Mouse (Mus musculus) MEL (cell line): ENCODE measurements at regions not wholly inside any gene's neighbourhood (a gene's known extent, or its start where the extent isn't known, plus 50 kb on each side); places are given as distances from the start of the nearest gene placed in this dataset.

Source experiments
- CTCF ChIP-seq, 3 experiments: IDR thresholded peaks in 2 of 3; conservative IDR thresholded peaks in 1 of 3; 2 replicates each; pipeline ENCODE4 v1.5.1; 2011 to 2012; ENCODE audit warnings: low read length in 3 of 3, low read depth in 2 of 3, mild to moderate bottlenecking in 2 of 3, improper control_type of control experiment in 1 of 3, inconsistent platforms in 1 of 3, mixed read lengths in 1 of 3, moderate library complexity in 1 of 3; ENCODE audit not compliant: control insufficient read depth in 1 of 3, insufficient read depth in 1 of 3, poor library complexity in 1 of 3, severe bottlenecking in 1 of 3
- EP300 ChIP-seq, 2 experiments: IDR thresholded peaks; 2 replicates each; pipeline ENCODE4 v1.6.1; 2011; ENCODE audit warnings: improper control_type of control experiment in 2 of 2, low read length in 2 of 2, low read depth in 1 of 2, mild to moderate bottlenecking in 1 of 2
- GATA1 ChIP-seq: IDR thresholded peaks from 2 replicates; pipeline ENCODE4 v1.6.1; 2011; ENCODE audit warnings: low read depth, low read length, improper control_type of control experiment
- MAFK ChIP-seq: IDR thresholded peaks from 2 replicates; pipeline ENCODE4 v1.6.1; 2011; ENCODE audit warnings: low read depth, mild to moderate bottlenecking, low read length, improper control_type of control experiment, borderline replicate concordance
- MAX ChIP-seq: IDR thresholded peaks from 2 replicates; pipeline ENCODE4 v1.6.1; 2011; ENCODE audit warnings: low read length, improper control_type of control experiment
- MAZ ChIP-seq: IDR thresholded peaks from 2 replicates; pipeline ENCODE4 v1.6.1; 2012; ENCODE audit warnings: low read depth, mild to moderate bottlenecking, inconsistent platforms, low read length, improper control_type of control experiment
- MYB ChIP-seq: IDR thresholded peaks from 2 replicates; pipeline ENCODE4 v1.6.1; 2011; ENCODE audit warnings: mild to moderate bottlenecking, low read depth, low read length, improper control_type of control experiment
- NELFE ChIP-seq: IDR thresholded peaks from 2 replicates; pipeline ENCODE4 v1.6.1; 2011; ENCODE audit warnings: low read depth, low read length, improper control_type of control experiment
- POLR2A ChIP-seq, 2 experiments: IDR thresholded peaks; 2 replicates each; pipeline ENCODE4 v1.6.1; 2011 to 2012; ENCODE audit warnings: low read length in 2 of 2, mild to moderate bottlenecking in 2 of 2, control low read depth in 1 of 2, improper control_type of control experiment in 1 of 2, low read depth in 1 of 2, moderate library complexity in 1 of 2; ENCODE audit not compliant: control insufficient read depth in 1 of 2, insufficient read depth in 1 of 2, poor library complexity in 1 of 2
- POLR2AphosphoS2 ChIP-seq: IDR thresholded peaks from 2 replicates; pipeline ENCODE4 v1.6.1; 2011; ENCODE audit warnings: low read length, improper control_type of control experiment
- SMC3 ChIP-seq: IDR thresholded peaks from 2 replicates; pipeline ENCODE4 v1.6.1; 2011; ENCODE audit warnings: low read depth, low read length, improper control_type of control experiment
- TAL1 ChIP-seq: IDR thresholded peaks from 2 replicates; pipeline ENCODE4 v1.6.1; 2012; ENCODE audit warnings: mild to moderate bottlenecking, inconsistent platforms, low read length, moderate library complexity, mixed read lengths
- TBP ChIP-seq: IDR thresholded peaks from 2 replicates; pipeline ENCODE4 v1.8.0; 2011; ENCODE audit warnings: low read depth, low read length, improper control_type of control experiment
- ZMIZ1 ChIP-seq: IDR thresholded peaks from 2 replicates; pipeline ENCODE4 v1.6.1; 2012; ENCODE audit warnings: low read depth, mild to moderate bottlenecking, inconsistent platforms, low read length, improper control_type of control experiment, moderate library complexity

- no peak for TF ChIP-seq MAFK
- no peak for TF ChIP-seq TBP
- TF ChIP-seq POLR2AphosphoS2: no peak
- no peak for TF ChIP-seq CTCF (IDR thresholded peaks at IDR 0.05 in 2 of 3, conservative IDR thresholded peaks at IDR 0.05 in 1 of 3; ENCODE audit: control insufficient read depth in 1 of 3, insufficient read depth in 1 of 3, low read depth in 2 of 3, low read length in 3 of 3, poor library complexity in 1 of 3, severe bottlenecking in 1 of 3)
- no peak for TF ChIP-seq MAZ
- no peak for TF ChIP-seq NELFE
- no peak for TF ChIP-seq POLR2A (IDR thresholded peaks at IDR 0.05; ENCODE audit: control insufficient read depth in 1 of 2, insufficient read depth in 1 of 2, low read depth in 1 of 2, low read length in 2 of 2, poor library complexity in 1 of 2)
- TF ChIP-seq TAL1: no peak
- TF ChIP-seq ZMIZ1: no peak
- no peak for TF ChIP-seq GATA1
- no peak for TF ChIP-seq EP300 (IDR thresholded peaks at IDR 0.05; ENCODE audit: low read depth in 1 of 2, low read length in 2 of 2)
- TF ChIP-seq MYB: no peak
- no peak for TF ChIP-seq SMC3
- no peak for TF ChIP-seq MAX
Observed at GRCm38 (mm10) chr15:34751746-34752145, 394.1 kb upstream of the 9430069I07Rik start.
